Mouse (Mus musculus): ENCODE measurements at regions not wholly inside any gene's neighbourhood (a gene's known extent, or its start where the extent isn't known, plus 50 kb on each side); places are given as distances from the start of the nearest gene placed in this dataset.

DNA sequence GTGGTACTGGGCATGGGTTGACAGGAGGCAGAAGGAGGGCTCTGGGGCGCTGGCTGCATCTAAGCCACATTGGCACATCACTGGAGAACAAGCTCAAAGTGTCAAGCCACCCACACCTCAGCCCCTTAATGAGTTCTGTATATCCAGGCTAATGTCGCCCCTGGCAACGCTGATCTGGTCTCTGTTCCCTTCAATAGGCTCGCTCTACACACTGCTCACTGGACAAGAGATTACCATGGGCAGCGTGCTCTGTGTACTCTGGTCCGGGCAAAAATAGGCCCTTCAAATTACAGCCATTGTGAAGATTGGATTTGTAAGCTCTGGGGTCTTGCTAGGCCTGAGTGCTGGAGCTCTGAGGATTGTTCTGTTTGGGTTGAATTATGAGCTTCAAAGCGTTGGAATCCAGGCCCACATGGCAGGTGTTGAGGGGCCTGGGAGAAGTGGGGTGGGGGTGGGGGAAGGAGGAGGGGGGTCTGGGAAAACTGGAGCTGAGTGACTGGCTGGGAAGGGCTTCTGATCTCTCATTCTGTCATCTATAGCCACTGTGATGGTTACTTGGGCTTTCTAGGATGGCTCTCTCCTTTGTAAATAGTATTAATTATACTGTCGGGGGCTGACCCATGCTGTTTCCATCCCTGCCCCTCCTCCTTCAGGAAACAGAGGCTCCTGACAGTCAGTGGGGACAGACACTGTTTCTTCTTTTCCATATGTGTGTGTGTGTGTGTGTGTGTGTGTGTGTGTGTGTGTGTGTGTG, 122.2 kb downstream of the Matn1 start:
- TF ChIP-seq EP300 (IDR thresholded peaks at IDR 0.05; ENCODE audit: low read length) = no peak
- no peak for TF ChIP-seq E2F4 (IDR thresholded peaks at IDR 0.05; ENCODE audit: insufficient replicate concordance, low read depth, low read length)
- no peak for TF ChIP-seq ZMIZ1 (IDR thresholded peaks at IDR 0.05; ENCODE audit: low read depth, low read length)
- no peak for TF ChIP-seq POLR2A (IDR thresholded peaks at IDR 0.05; ENCODE audit: low read depth, low read length)
- no peak for TF ChIP-seq CTCF (conservative IDR thresholded peaks at IDR 0.05 in 1 of 2, IDR thresholded peaks at IDR 0.05 in 1 of 2; ENCODE audit: low read depth in 2 of 2, low read length in 2 of 2)
- no peak for TF ChIP-seq MAX (IDR thresholded peaks at IDR 0.05; ENCODE audit: low read length)
- TF ChIP-seq MYC (IDR thresholded peaks at IDR 0.05; ENCODE audit: low read depth, low read length) = no peak
- no peak for TF ChIP-seq SMC3 (IDR thresholded peaks at IDR 0.05; ENCODE audit: low read depth, low read length)
- no peak for TF ChIP-seq ELF1 (IDR thresholded peaks at IDR 0.05; ENCODE audit: low read depth, low read length)
- TF ChIP-seq MEF2A (IDR thresholded peaks at IDR 0.05; ENCODE audit: borderline replicate concordance, low read depth, low read length) = no peak
- TF ChIP-seq JUN (IDR thresholded peaks at IDR 0.05; ENCODE audit: insufficient read depth, low read depth, low read length) = no peak

All from CH12.LX (cell line).